Mouse (Mus musculus) urinary bladder, adult 18-20 months (tissue): Measurements from ENCODE around the gene Il22ra2.
"Not testable (repeated sequence)": the region's sequence is repeated elsewhere in the genome, so short reads cannot be mapped to it uniquely, and the experiment has no call there.

Source experiments
- DNase-seq, 2 experiments: peaks; one replicate each; pipeline ENCODE4 v3.0.0; 2022; ENCODE audit warnings: low spot score in 2 of 2, mixed read lengths in 2 of 2

Gene Il22ra2

DNA sequence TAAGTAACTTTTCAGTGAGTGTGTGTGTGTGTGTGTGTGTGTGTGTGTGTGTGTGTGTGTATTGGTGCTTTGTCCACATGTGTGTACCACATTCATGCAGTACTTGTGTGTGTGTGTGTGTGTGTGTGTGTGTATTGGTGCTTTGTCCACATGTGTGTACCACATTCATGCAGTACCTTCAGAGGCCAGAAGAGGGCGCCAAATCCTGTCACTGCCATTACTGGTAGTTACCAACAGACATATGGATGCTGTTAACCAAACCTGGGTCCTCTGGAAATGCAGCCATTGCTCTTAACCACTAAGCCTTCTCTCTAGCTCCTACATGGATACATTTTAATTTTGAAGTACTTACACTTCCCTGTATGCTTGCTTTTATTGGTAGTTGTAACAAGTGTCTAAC is 20.3 kb upstream of the Il22ra2 start:
- not testable (repeated sequence) for DNase-seq

DNA sequence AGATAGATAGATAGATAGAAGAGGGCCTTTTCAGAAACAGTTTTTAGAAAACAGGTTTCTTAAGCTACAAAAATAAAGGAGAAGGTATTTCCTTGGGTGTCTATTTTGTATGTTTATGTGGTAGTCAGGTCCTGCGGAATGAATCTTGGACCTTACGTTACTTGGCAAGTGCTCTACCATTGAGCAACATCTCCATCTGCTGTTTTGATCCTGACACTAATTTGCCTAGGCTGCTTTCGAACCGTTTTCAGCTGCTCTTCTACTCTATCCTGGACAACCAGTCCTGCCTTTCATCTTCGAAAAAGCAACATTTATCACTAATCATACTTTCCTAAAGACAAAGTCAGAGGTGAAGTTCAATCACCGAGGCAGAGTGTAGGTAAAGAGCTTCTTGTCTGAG is 18.6 kb upstream of the Il22ra2 start:
- no peak for DNase-seq

DNA sequence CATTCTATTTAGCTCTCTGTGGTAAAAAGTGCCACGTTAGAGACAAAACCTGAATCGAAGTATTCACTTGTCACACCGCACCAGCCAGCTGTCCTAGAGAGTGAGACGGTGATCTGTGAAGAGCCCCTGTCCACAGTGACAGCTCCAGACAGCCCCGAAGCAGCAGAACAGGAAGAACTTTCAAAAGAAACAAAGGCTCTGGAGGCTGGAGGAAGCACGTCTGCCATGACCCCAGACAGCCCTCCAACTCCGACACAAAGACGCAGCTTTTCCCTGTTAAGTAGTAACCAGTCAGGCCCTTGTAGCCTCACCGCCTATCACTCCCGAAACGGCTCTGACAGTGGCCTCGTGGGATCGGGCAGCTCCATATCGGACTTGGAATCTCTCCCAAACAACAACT is 12.7 kb upstream of the Il22ra2 start:
- DNase-seq: no peak

DNA sequence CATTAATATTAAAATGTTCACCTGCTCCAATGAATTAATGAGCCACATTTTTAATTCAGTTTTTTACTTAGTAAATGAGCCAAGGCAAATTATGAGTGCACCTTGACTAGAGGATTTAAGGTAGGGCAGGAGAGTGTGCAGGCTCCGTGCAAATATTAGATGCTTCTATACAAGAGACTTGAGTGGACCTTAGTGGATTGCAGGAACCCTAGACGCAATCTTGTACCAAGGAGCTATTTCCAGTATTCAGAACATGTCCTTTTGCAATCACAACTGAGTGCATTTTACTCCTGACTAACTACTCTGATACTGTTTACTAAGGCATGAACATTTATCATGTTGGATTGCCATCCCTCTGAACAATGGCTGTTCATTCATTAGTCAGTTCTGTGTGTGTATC is 10.2 kb upstream of the Il22ra2 start:
- DNase-seq: no peak

DNA sequence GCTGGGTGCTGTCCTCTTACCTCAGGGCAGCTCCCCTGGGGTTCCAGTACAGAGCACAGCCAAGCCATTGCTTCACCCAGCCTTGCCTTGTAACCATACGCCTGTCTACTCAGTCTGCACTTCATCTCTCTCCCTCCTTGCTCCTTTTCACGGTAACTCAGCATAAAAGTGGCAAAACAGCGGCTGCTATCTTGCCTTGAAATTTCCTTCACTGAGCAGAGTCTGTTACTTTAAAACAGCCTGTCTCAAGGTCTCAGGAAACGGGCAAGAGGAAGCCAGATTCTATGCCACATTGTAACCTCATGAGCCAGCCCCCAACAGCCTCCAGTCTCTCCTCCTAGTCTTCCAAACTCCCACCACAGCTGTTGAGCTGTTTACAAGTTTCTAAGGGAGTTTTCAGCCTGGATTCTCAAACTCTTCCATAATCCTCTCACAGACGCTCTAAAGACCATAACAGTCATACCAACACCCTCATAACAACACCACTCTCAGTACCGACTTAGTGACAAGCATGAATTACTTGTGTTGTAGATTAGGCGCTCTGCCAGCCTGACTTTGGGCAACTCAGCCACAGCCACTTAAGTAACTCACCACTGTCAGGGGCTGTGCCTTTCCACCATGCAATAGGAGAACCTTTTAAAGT is 8.6 kb upstream of the Il22ra2 start:
- DNase-seq: no peak

DNA sequence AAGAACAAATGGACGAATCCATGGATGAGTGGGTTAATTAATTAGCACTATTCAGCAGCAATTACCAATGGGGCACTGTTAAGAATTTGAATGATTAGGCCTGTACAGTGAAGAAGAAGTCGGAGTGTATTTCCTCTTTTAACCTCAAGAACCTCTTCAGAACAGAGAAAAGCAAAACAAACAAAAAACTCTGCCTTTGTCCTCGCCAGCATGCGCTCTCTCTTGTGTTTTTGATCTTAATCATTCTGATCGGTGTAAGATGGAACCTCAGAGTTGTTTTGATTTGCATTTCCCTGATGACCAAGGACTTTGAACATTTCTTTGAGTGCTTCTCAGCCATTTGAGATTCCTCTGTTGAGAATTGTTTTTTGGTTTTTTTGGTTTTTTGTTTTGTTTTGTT is 2.1 kb upstream of the Il22ra2 start:
- no peak for DNase-seq

DNA sequence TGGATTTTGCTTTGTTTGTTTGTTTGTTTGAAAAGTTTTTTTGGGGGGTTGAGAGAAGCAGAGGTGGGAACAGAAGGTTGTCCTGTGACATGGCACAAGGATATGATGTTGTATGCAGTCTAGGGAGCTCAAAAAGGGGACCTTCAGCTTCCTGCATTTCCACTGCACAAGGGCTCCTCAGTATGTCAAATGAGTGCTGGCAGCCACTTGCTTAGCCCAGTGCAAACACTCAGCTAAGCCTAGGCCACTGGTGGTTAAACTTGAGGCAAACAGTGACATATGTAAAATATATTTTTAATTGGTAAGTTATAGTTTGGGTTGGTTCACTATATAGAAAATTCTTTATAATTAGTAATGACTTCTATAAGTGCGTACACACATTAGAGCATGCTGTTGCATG is 2.8 kb downstream of the Il22ra2 start:
- no peak for DNase-seq

DNA sequence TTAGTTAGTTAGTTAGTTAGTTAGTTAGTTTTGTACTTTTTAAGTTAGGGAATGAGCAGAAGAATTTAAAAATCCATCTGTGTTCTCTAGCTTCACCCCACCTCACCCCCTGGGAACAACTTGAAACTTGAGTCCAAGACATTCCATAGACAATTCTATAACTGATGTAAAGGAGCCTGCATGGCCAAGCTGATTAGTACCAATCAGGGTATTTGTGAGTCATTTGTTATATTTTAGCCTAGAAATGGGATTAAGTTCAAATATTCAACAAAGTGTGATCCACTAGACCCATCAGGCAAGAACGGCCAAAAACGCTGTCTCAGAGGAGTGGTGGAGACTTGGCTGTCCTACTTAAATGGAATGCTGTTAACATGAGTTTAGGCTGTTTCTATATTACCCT is 5.5 kb downstream of the Il22ra2 start:
- DNase-seq: no peak

DNA sequence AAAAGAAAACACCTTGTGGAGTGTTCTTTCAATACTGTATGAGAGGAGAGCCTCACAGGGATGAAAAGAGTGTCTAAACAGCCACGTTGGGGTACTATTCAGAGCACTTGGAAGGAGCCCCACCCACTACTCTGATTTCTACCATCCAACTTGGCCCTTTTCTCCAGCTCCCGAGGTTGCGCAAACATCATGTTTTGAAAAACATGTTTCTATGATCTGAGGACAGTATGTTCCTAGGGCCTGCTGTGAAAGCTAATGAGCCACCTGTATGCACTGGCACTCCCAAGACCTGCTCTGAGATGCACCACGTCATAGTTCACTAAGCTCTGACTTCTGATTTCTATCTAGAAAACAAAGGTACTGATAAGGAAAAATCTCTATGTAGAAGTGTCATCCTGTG is 6.0 kb downstream of the Il22ra2 start:
- DNase-seq: peak in 1 of 2 experiments; percentile 24

DNA sequence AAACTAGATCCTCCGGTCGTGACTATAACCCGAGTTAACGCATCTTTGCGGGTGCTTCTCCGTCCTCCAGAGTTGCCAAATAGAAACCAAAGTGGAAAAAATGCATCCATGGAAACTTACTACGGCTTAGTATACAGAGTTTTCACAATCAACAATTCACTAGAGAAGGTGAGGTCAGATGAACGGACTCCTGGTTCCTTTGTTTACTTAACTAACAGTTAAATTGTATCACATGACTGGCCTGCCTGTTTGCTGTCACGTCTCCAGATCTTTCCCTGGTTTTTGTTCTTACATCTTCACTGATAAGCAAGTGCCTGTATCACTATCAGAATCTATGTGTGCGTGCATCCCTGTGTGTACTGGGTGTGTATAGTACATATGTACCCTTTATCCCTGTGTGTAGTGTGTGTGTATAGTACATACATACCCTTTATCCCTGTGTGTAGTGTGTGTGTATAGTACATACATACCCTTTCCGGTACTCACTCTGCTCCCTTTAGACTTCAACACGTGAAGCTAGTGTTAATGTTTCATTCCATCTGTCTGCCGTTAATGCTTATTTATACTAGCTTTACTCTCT is 9.9 kb downstream of the Il22ra2 start:
- no peak for DNase-seq

DNA sequence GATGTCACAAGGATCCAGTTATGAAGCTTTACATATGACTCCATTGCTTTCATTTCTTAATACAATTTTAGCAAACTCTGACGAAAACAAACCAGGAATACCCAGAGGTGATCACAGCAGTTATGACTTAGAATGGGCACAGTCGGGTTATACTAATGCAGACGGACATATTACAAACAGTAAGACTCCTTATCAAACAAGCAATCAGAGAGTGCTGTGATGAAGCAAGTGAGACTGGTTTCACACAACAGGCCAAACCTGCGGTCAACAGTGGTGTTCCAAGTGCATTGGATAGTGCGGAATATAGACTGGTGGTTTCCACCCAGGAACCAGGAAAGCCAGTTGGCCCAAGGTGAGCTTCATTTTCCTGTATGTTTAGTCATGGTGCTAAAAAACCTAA is 17.1 kb downstream of the Il22ra2 start:
- no peak for DNase-seq

DNA sequence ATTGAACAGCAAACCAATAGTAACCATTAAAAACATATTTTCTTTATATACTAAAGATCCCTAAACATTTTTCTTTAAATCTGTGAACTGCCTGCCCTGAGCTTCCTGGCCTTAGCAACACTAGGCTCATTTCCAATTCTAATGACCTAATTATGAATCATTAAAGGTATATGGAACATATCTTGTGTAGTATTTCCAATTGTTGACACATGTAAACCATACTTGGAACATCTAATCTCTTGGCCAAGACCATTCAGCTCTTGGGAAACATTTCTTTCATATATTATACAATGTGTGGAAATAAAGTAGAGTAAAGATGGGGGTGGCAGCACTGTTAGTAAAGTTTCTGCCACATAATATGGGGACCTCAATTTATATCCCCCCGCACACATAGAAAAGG is 17.8 kb downstream of the Il22ra2 start:
- no peak for DNase-seq

DNA sequence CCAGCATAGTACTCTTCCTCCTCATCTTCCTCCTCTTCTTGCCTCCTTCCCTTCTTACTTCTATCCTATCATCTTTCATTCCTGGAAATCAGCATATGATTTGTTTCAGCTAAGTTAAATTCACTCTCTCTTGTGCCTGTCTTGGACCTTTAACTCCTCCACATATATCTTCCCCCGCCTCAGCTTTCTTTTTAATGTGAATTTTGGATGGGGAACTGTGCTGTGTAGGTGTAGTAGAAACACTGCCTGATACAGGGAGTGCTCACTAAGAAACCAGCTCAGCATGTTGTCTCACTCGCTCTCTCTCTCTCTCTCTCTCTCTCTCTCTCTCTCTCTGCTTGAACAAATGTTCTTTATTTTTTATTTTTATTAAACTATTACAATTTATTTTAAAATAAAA is 23.3 kb downstream of the Il22ra2 start:
- no peak for DNase-seq

DNA sequence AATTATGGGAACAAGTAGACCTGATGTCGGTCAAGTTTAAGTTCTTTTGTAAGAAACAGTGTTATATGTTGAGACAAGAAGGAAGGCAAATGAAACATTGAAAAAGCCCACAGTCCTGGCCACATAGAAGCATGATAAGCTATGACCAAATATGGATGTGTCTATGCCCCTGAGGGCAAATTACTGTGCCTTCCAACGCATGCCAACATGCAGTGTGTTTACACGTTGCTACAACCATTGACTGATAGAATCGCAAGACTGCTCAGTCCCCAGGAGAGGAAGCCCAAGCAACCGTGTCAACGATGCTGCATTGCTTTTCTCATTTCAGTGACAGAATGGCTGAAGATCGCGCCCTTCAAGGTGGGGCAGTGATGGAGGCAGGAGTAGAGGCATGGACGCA is 35.6 kb downstream of the Il22ra2 start:
- no peak for DNase-seq

DNA sequence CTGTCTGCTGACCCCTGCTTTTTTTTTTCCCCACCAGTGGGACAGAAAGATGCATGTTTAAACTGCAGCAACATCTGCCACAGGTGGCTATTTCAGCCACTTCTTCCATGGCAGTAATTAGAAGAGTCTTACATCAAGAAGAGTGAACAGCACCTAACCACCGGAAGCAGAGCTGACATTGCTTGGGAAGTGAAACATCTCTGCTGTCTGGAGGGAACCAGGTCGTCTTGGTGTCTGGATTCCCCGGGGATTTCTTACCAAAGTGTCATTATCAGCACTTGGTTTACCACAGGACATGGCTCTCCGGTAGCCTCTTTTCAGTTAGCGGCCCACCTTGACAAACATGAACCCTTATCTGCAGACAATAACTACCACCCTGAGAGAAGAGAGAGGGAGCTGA is 38.2 kb downstream of the Il22ra2 start:
- no peak for DNase-seq

DNA sequence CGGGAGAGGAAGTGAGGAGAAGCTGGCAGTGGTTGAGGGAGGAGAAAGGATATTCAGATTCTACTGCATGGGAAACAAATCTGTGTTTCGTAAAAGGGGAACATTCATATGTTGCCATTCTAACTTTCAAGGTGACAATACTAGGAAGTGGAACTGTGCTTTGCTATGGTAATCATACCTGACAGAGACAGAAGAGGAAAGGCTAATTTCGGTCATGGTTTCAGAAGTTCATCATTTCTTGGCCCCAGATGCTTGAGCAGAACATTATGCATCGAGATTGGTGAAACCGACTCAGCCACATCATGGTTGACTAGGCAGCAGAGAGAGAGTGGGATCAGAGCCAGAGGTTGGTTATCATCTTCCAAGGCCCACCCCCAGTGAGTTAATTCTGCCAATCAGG is 47.2 kb downstream of the Il22ra2 start:
- no peak for DNase-seq

DNA sequence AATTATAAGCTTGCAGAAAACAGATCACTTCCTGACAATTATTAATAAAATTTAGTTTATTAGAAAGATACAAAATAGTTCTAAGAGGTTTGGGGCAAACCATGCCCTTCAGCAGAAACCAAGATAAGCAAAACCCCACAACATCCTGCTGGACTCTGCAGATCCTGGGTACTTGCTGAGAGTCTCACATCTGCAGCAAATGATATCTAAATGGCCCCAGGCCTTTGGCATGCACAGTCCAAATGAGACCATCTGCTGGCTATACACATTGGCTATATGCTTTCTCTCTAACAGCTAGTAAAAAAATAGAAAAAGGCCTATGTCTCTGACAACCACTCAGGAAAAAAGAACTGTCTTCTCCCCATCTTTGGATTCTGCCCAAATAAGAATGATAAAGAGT is 50.2 kb downstream of the Il22ra2 start:
- no peak for DNase-seq

DNA sequence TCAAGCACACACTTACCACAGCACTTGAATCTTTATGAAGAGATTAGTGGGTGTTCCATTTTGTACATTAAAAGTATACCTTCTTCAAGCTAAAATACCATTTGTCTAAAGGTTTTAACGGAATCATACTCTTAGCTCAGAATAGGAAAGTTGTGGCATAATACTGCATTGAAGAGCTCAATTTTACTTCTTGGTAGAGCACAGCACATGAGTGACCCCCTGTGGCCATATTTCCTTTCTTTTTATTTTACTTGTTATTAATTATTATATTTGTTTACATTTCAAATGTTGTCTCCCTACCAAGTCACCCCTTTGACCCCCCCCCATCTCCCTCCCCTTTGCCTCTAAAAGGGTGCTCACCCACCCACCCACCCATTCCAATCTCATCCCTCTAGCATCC is 51.3 kb downstream of the Il22ra2 start:
- no peak for DNase-seq
